Mouse (Mus musculus): ENCODE results near the gene Ptprt.
"Not testable (repeated sequence)": the region's sequence is repeated elsewhere in the genome, so short reads cannot be mapped to it uniquely, and the experiment has no call there.

Gene Ptprt

DNA sequence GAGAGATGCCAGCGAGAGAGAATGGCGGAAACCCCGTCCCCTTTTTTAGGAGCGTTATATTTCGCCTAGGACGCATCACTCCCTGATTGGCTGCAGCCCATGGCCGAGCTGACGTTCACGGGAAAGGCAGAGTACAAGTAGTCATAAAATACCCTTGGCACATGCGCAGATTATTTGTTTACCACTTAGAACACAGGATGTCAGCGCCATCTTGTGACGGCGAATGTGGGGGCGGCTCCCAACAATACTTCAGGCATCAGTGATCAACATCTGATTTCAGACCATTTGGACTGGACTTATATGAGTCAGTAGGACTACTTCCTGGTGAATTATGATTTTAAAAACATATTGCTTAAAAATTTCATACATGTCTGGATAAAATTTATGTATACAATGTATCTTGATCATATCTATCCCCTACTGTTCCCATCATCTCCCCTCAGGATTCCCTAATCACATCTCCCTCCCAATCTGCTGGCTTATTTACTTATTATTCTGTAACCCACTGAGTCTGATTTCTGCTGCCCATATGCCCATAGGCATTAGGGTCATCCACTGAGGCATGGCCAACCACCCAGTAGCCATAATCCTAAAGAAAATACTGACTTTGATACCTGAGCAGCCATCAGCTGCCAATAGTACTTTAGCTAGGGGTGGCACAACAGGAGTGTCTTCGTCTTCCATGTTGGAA is 1148.9 kb downstream of the Ptprt start:
- not testable (repeated sequence) for DNase-seq

DNA sequence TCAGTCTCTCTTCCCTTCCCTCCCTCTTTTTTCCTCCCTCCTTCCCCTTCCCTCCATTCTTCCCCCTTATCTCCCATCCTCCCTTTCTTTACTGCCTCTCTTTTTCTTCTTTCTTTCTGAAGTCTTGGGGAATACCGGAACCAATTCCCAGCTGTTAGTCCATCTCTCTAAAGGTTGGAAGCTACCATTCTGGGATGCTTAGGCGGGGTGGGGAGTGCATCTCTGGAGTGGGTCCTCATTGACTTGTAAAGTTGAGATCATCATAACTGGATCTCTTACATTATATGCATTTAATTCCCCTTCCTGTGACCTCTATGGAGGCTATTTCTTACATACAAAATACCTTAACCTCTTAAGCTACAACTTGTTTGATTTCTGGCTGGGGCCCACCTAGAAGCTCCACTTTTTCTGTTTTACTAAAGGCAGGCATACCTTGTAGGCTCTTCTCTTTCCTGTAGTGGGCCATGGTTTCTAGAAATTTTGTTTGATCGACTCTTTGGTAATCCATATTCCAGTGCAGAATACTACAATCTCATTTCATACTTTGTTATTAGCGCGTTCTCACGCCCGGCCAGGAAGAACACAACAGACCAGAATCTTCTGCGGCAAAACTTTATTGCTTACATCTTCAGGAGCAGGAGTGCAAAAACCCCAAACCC is 1149.7 kb downstream of the Ptprt start:
- DNase-seq, result no peak

DNA sequence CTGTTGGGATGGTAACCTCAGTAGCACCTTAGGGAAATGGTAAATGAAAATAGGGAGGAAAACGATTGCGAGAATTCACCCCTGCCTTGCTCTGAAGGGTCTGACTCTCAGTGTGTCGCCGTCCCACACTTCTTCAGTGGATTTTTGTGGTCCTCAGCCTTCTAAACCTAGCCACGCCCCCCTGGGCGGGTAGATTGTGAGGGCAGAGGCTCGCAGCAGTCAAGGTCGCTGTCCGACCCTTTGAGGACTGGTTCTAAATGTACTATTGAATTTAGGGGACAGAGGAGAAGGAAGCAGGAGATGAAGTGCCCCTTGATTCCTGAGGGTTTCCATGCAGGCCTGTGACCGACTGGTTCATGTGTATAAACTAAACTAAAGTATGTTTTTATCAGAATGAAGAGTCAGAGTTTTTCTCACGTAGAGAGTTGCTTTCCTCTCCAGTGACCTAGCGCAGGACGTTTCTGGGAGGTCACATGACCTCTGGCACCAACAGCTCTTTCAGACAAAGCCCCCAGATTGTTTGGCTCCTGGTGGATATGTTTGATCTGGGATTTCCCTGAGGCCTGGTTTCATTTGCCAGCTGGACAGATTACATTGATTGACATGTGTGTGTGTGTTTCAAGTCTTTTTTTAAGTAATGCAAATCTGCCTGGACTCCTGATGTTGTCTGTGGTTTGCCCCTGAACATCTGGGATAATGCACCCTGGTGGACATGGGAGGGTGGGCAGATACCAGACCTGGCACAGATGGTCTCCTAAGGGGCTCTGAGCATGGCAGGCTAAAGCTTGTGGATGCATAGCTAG is 1161.6 kb downstream of the Ptprt start:
- DNase-seq, result no peak

- DNase-seq, result peak; percentile 21
Observed at GRCm38 (mm10) chr2:161498449-161499096, 1162.4 kb downstream of the Ptprt start.

DNA sequence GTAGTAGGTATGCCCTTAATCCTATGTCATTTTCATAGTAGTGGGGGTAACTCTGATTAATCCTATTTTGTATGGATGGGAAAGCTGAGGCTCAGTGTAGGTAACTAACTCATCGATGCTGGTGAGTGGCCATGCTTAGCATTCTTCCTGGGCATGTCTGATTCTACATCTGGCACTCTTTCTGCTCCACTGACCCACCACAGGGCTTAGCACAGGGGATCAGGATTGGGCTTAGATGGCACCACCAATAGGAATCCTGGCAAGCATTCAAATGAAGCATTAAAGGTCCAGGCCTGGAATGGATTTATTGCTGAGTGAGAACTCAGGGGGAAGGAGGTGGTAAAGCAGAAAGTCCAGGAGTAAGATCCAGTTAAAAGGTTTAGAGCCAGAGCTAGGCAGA is 1179.2 kb downstream of the Ptprt start:
- DNase-seq, result no peak

GRCm38 (mm10) chr2:161480445-161480844 is 1180.5 kb downstream of the Ptprt start:
- DNase-seq, result no peak

Data from cerebellum, adult 8-10 months (tissue).